Mouse (Mus musculus): ENCODE results near the gene Rasgrp3.

GRCm38 (mm10) chr17:75478836-75479235 lies 43.1 kb downstream of the Rasgrp3 start:
- TF ChIP-seq CTCF (IDR thresholded peaks at IDR 0.05; ENCODE audit: low read depth) (no peak), EP300 (optimal IDR thresholded peaks at IDR 0.05) (no peak)
